Mouse (Mus musculus) cortical plate, adult 2 months (tissue): ENCODE measurements around the gene Tlx3.

Experiments used
- CTCF ChIP-seq: fragments of 200-500 bp; IDR thresholded peaks from 2 replicates; pipeline ENCODE4 v1.5.1; 2011; ENCODE audit warnings: mild to moderate bottlenecking, control low read depth, low read length; ENCODE audit not compliant: insufficient read depth; ENCODE audit errors: extremely low read depth
- POLR2A ChIP-seq: fragments of 200-500 bp; IDR thresholded peaks from 2 replicates; pipeline ENCODE4 v1.6.1; 2011; ENCODE audit warnings: mild to moderate bottlenecking, low read length, control low read depth; ENCODE audit not compliant: insufficient read depth; ENCODE audit errors: extremely low read depth

- TF ChIP-seq CTCF (no peak), POLR2A (no peak)
Observed at GRCm38 (mm10) chr11:33240295-33240694, 36.9 kb upstream of the Tlx3 start.
